Mouse (Mus musculus): Measurements from ENCODE around the gene Cbfb. TPM values are rescaled to one million over a fixed set of nuclear protein-coding genes. Genes with fewer than 3 reads are reported as not detected.

Cbfb gene
- 21.4 and 26.8 TPM in 2 replicates for polyA plus RNA-seq (2015; fragmentation: Nextera tagmentation; extraction: Ambion mirVana)

GRCm38 (mm10) chr8:105170381-105171115 is at the start of gene Cbfb:
Gene Cbfb (plus strand): TSS chr8:105170674.

GRCm38 (mm10) chr8:105131509-105131908 is 39.0 kb upstream of the Cbfb start, which contains the start of gene Ces4a:
Gene Ces4a (plus strand): TSS chr8:105131800.

GRCm38 (mm10) chr8:105224413-105225271 is 54.2 kb downstream of the Cbfb start, which contains the start of gene D230025D16Rik:
Gene D230025D16Rik (plus strand): TSS chr8:105225145.

GRCm38 (mm10) chr8:105254966-105255350 is 84.5 kb downstream of the Cbfb start, which contains the start of gene B3gnt9:
Gene B3gnt9 (minus strand): TSS chr8:105255153.

GRCm38 (mm10) chr8:105264024-105264982 is 93.8 kb downstream of the Cbfb start, which contains the start of the genes Tradd and Fbxl8:
Gene Tradd (minus strand): TSS chr8:105264609.
Gene Fbxl8 (plus strand): TSS chr8:105264648.

Other genes with a start within 250 kb of the Cbfb start
- 0.15 and 0.20 TPM in 2 replicates for gene Ces2e, start 244.4 kb upstream of the Cbfb start, polyA plus RNA-seq (2015; fragmentation: Nextera tagmentation; extraction: Ambion mirVana)
- gene Ces2f, start 223.3 kb upstream of the Cbfb start, polyA plus RNA-seq (2015; fragmentation: Nextera tagmentation; extraction: Ambion mirVana): not detected in 2 replicates
- gene Ces2g, start 209.0 kb upstream of the Cbfb start, polyA plus RNA-seq (2015; fragmentation: Nextera tagmentation; extraction: Ambion mirVana): 37.7 and 39.0 TPM in 2 replicates
- gene Ces2h, start 169.8 kb upstream of the Cbfb start, polyA plus RNA-seq (2015; fragmentation: Nextera tagmentation; extraction: Ambion mirVana): not detected in 2 replicates
- gene Ces3a, start 122.1 kb upstream of the Cbfb start, polyA plus RNA-seq (2015; fragmentation: Nextera tagmentation; extraction: Ambion mirVana): 0.17 TPM in 1 of 2 replicates, not detected in the other
- not detected in 2 replicates for gene Ces3b, start 86.9 kb upstream of the Cbfb start, polyA plus RNA-seq (2015; fragmentation: Nextera tagmentation; extraction: Ambion mirVana)
- not detected in 2 replicates for gene Ces4a, start 38.9 kb upstream of the Cbfb start, polyA plus RNA-seq (2015; fragmentation: Nextera tagmentation; extraction: Ambion mirVana)
- 15.8 and 16.8 TPM in 2 replicates for gene D230025D16Rik, start 54.5 kb downstream of the Cbfb start, polyA plus RNA-seq (2015; fragmentation: Nextera tagmentation; extraction: Ambion mirVana)
- 10.5 and 11.8 TPM in 2 replicates for gene B3gnt9, start 84.5 kb downstream of the Cbfb start, polyA plus RNA-seq (2015; fragmentation: Nextera tagmentation; extraction: Ambion mirVana)
- gene Tradd, start 93.9 kb downstream of the Cbfb start, polyA plus RNA-seq (2015; fragmentation: Nextera tagmentation; extraction: Ambion mirVana): 22.9 and 26.6 TPM in 2 replicates
- gene Fbxl8, start 94.0 kb downstream of the Cbfb start, polyA plus RNA-seq (2015; fragmentation: Nextera tagmentation; extraction: Ambion mirVana): 2.6 and 3.6 TPM in 2 replicates
- gene Hsf4, start 99.1 kb downstream of the Cbfb start, polyA plus RNA-seq (2015; fragmentation: Nextera tagmentation; extraction: Ambion mirVana): 0.12 and 0.21 TPM in 2 replicates
- 0.14 and 0.45 TPM in 2 replicates for gene Nol3, start 105.5 kb downstream of the Cbfb start, polyA plus RNA-seq (2015; fragmentation: Nextera tagmentation; extraction: Ambion mirVana)
- 1.3 and 1.7 TPM in 2 replicates for gene 4931428F04Rik, start 119.2 kb downstream of the Cbfb start, polyA plus RNA-seq (2015; fragmentation: Nextera tagmentation; extraction: Ambion mirVana)
- gene Exoc3l, start 125.4 kb downstream of the Cbfb start, polyA plus RNA-seq (2015; fragmentation: Nextera tagmentation; extraction: Ambion mirVana): 15.2 and 18.2 TPM in 2 replicates
- gene E2f4, start 127.0 kb downstream of the Cbfb start, polyA plus RNA-seq (2015; fragmentation: Nextera tagmentation; extraction: Ambion mirVana): 152 and 167 TPM in 2 replicates
- gene Elmo3, start 134.9 kb downstream of the Cbfb start, polyA plus RNA-seq (2015; fragmentation: Nextera tagmentation; extraction: Ambion mirVana): 2.6 and 3.1 TPM in 2 replicates
- gene Lrrc29, start 155.6 kb downstream of the Cbfb start, polyA plus RNA-seq (2015; fragmentation: Nextera tagmentation; extraction: Ambion mirVana): 11.9 and 15.2 TPM in 2 replicates
- 125 and 129 TPM in 2 replicates for gene Tmem208, start 155.7 kb downstream of the Cbfb start, polyA plus RNA-seq (2015; fragmentation: Nextera tagmentation; extraction: Ambion mirVana)
- 4.2 and 4.6 TPM in 2 replicates for gene Fhod1, start 177.3 kb downstream of the Cbfb start, polyA plus RNA-seq (2015; fragmentation: Nextera tagmentation; extraction: Ambion mirVana)
- gene Slc9a5, start 178.2 kb downstream of the Cbfb start, polyA plus RNA-seq (2015; fragmentation: Nextera tagmentation; extraction: Ambion mirVana): 0.69 and 0.89 TPM in 2 replicates
- 0.11 and 0.12 TPM in 2 replicates for gene Plekhg4, start 202.6 kb downstream of the Cbfb start, polyA plus RNA-seq (2015; fragmentation: Nextera tagmentation; extraction: Ambion mirVana)
- 0.15 TPM in 1 of 2 replicates, not detected in the other for gene Kctd19, start 242.8 kb downstream of the Cbfb start, polyA plus RNA-seq (2015; fragmentation: Nextera tagmentation; extraction: Ambion mirVana)
- gene Lrrc36, start 242.9 kb downstream of the Cbfb start, polyA plus RNA-seq (2015; fragmentation: Nextera tagmentation; extraction: Ambion mirVana): 0.25 and 0.44 TPM in 2 replicates

Measured in spleen, postnatal 0 days (tissue).